Mouse (Mus musculus) layer of hippocampus, postnatal 10 days (tissue): ENCODE measurements at regions not wholly inside any gene's neighbourhood (a gene's known extent, or its start where the extent isn't known, plus 50 kb on each side); places are given as distances from the start of the nearest gene placed in this dataset.

Experiments used
- DNase-seq, 2 experiments: peaks; one replicate each; pipeline ENCODE4 v3.0.0; 2021; ENCODE audit warnings: low spot score in 2 of 2

DNA sequence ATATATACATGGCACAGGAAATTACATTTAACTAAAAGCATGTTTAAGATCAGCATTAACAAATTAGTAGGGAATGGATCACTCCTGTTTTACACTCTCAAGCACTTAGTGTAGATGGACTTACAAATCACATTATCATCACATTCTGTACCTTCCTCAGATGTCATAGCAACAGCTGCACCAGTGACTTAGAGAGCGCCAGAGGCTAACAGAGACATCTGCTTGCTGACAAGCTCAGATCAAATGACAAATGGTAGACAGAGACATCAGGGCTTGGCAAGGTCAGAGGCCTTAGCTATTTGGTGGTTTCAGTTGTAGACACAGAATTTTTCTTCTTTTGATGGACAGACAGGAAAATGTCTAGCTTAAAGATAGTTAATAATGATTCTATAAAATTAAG is 897.5 kb upstream of the Slc10a2 start:
- no peak for DNase-seq

DNA sequence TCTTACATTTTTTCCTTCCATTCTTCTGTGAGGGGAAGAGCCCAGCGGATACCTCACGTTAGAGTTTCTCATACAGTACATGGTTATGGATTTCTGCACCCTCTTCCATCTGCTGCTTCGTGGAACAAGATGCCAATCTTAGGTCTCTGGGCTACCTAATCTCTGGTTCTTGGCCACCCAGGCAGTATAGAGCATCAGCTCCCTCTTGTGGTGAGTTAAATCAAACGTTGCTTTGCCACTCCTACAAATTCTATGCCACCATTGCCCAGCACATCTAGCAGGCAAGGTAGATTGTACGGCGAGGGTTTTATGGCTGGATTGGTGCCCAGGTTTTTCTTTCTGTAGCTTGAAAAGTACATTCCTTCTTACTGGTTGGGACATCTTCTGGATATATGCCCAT is 889.7 kb upstream of the Slc10a2 start:
- DNase-seq: no peak

DNA sequence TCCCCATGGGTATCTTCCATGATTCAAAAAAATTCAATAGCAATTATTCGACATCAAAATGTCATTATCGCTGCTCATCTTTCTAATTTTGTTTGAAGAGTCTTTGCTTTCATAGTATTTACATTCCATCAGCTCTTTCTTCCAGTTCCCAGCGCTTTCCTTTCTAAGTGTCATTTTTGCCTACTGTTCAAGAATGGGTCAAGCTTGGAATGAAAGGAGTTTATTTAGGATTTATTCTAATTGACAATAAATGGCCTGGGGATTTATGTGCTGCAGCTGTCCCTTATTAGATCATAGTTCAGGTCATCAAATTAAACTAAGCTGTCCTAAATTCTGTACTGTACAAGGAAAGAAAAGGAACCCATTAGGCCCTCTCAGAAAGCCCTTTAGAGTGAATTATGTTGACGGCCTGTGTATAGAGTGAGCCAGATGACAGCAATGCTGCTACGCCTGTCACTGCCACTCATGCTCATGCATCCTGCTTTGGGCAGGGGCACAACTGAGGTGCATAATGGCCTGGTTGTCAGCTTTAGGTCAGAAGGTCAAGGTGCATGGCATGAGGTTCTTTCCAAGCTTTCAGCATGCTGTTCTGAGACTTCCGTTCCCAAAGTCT is 860.4 kb upstream of the Slc10a2 start:
- no peak for DNase-seq

- DNase-seq: no peak
Measured at GRCm38 (mm10) chr8:5964299-5964698, 859.1 kb upstream of the Slc10a2 start.

DNA sequence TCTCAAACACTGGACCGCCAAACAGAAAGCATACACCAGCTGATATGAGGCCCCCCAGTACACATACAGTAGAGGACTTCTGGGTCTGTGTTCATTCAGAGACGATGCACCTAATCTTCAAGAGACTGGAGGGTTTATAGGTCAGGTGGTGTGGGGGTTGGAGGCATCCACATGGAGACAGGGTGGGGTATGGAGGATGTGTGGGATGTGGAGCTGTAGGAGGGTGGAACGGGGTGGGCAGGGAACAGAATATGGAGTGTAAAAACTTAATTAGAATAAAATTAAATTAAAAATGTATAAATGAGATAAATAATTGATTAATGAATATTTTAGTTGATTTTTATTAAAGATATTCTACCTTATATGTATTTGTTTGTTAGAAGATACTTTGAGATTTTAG is 832.9 kb upstream of the Slc10a2 start:
- no peak for DNase-seq

GRCm38 (mm10) chr8:5918136-5918535 is 813.0 kb upstream of the Slc10a2 start:
- DNase-seq: peak; percentile 11 to 23
